Mouse (Mus musculus) kidney, postnatal 36 days (tissue): Measurements from ENCODE around the gene Fbh1.

Experiments
- DNase-seq, 2 experiments: peaks; one replicate each; pipeline ENCODE4 v3.0.0; 2021 to 2022; ENCODE audit warnings: mixed read lengths in 2 of 2

Gene Fbh1

GRCm38 (mm10) chr2:11777091-11778068 lies at the start of gene Fbh1, which contains the start of gene Ankrd16:
Gene Fbh1, minus strand, starts transcription at chr2:11777582.
Gene Ankrd16, plus strand, starts transcription at chr2:11777876.
- peak; percentile 100 for DNase-seq

- no peak for DNase-seq
Measured at GRCm38 (mm10) chr2:11801299-11801930, 24.0 kb upstream of the Fbh1 start.

GRCm38 (mm10) chr2:11797930-11798364 lies 20.6 kb upstream of the Fbh1 start:
- DNase-seq, result no peak

GRCm38 (mm10) chr2:11794668-11795067 lies 17.3 kb upstream of the Fbh1 start:
- DNase-seq, result no peak

- no peak for DNase-seq
Measured at GRCm38 (mm10) chr2:11784159-11784558, 6.8 kb upstream of the Fbh1 start.

GRCm38 (mm10) chr2:11778087-11778823 lies 873 bp upstream of the Fbh1 start:
- DNase-seq, result peak; percentile 90 to 94

GRCm38 (mm10) chr2:11776415-11776814 lies 967 bp downstream of the Fbh1 start:
- no peak for DNase-seq

- no peak for DNase-seq
Measured at GRCm38 (mm10) chr2:11775121-11775520, 2.3 kb downstream of the Fbh1 start.

GRCm38 (mm10) chr2:11774426-11774825 lies 3.0 kb downstream of the Fbh1 start:
- DNase-seq, result peak; percentile 25 to 36

- DNase-seq, result no peak
Measured at GRCm38 (mm10) chr2:11772401-11772800, 5.0 kb downstream of the Fbh1 start.

GRCm38 (mm10) chr2:11771701-11772100 lies 5.7 kb downstream of the Fbh1 start:
- DNase-seq, result no peak

- DNase-seq, result no peak
Measured at GRCm38 (mm10) chr2:11767161-11767545, 10.2 kb downstream of the Fbh1 start.

- no peak for DNase-seq
Measured at GRCm38 (mm10) chr2:11766485-11767160, 10.8 kb downstream of the Fbh1 start.

- DNase-seq, result no peak
Measured at GRCm38 (mm10) chr2:11765694-11766093, 11.7 kb downstream of the Fbh1 start.

- no peak for DNase-seq
Measured at GRCm38 (mm10) chr2:11762541-11762940, 14.8 kb downstream of the Fbh1 start.

GRCm38 (mm10) chr2:11739516-11740051 lies 37.8 kb downstream of the Fbh1 start:
- no peak for DNase-seq

- no peak for DNase-seq
Measured at GRCm38 (mm10) chr2:11738794-11739193, 38.6 kb downstream of the Fbh1 start.

GRCm38 (mm10) chr2:11735853-11736252 lies 41.5 kb downstream of the Fbh1 start:
- no peak for DNase-seq

GRCm38 (mm10) chr2:11732978-11733377 lies 44.4 kb downstream of the Fbh1 start:
- DNase-seq, result no peak

GRCm38 (mm10) chr2:11729091-11729490 lies 48.3 kb downstream of the Fbh1 start:
- no peak for DNase-seq

- no peak for DNase-seq
Measured at GRCm38 (mm10) chr2:11727574-11727973, 49.8 kb downstream of the Fbh1 start.

- DNase-seq, result no peak
Measured at GRCm38 (mm10) chr2:11722564-11722963, 54.8 kb downstream of the Fbh1 start.
